27 mouse cellular contexts compared by ENCODE assay signal in genomic region chr5:146611830-146612229, GRCm38 (mm10). TPM values are rescaled to one million over a fixed set of nuclear protein-coding genes. Genes with fewer than 3 reads are reported as not detected.
DNase-seq lines count a peak whose midpoint lies in the region; ATAC-seq lines count a peak whose summit lies in the region.
"Had no signal": no experiment of that assay in that cellular context is flagged by ENCODE, and none has a peak within 500 bp of the region (broad histone marks: within the 10 kb centered on the region; RNA-seq: fewer than 3 reads in every experiment).

No protein-coding gene starts in this region.

- H3K4me2 ChIP-seq in hindbrain, embryonic 15.5 days = no peak overlapping the region
- H3K4me2 ChIP-seq in hindbrain, embryonic 11.5 days (replicated peaks; ENCODE audit: low read depth, low read length) = no peak overlapping the region
- no peak overlapping the region for H3K4me2 ChIP-seq in limb, embryonic 12.5 days
- no peak overlapping the region for H3K4me2 ChIP-seq in kidney, embryonic 16.5 days (replicated peaks; ENCODE audit: low read depth, low read length)
- H3K4me2 ChIP-seq: forebrain, embryonic 13.5 days; heart, embryonic 11.5 days had no signal

- peak; percentile 18 for DNase-seq in embryo, embryonic 11 days
- DNase-seq in embryo, embryonic 10 days (ENCODE audit: low spot score) = no peak
- DNase-seq in hindbrain, embryonic 11.5 days (ENCODE audit: low spot score) = no peak
- peak; percentile 35 for DNase-seq in retina, postnatal 1 day
- no peak for DNase-seq in retina, embryonic 14.5 days (ENCODE audit: low spot score)
- DNase-seq: adrenal gland, adult 8-10 months; adrenal gland, postnatal 25 days; cerebellum, adult 11 months; cerebellum, adult 9-11 months; cerebellum, postnatal 25 days; gastrocnemius, postnatal 14 days; heart, adult 11 months had no signal

- peak; percentile 65; the same call in 1 of the 2 replicates for ATAC-seq in hindbrain, embryonic 15.5 days (ENCODE audit: low FRiP score, low read depth)
- no peak for ATAC-seq in hindbrain, embryonic 11.5 days (ENCODE audit: low FRiP score)
- ATAC-seq in limb, embryonic 12.5 days (ENCODE audit: insufficient number of reproducible peaks, insufficient read depth, low FRiP score, low TSS enrichment, low read depth) = no peak
- ATAC-seq in kidney, embryonic 16.5 days (ENCODE audit: low FRiP score, low TSS enrichment) = no peak
- ATAC-seq: activated CD4-positive, CD25-positive, alpha-beta regulatory T cell, adult 4 months; forebrain, embryonic 13.5 days; forebrain, embryonic 16.5 days; inflammation-experienced regulatory T-cells, adult 6 months; intestine, embryonic 16.5 days had no signal

- H3K4me3 ChIP-seq in hindbrain, embryonic 15.5 days = no peak overlapping the region
- no peak overlapping the region for H3K4me3 ChIP-seq in hindbrain, embryonic 11.5 days (ENCODE audit: low read depth, low read length)
- H3K4me3 ChIP-seq in limb, embryonic 12.5 days (replicated peaks) = no peak overlapping the region
- H3K4me3 ChIP-seq in kidney, embryonic 16.5 days (ENCODE audit: low read length) = no peak overlapping the region
- H3K4me3 ChIP-seq: forebrain, embryonic 10.5 days; forebrain, embryonic 13.5 days had no signal

- no peaks in the 10 kb centered on the region for H3K4me1 ChIP-seq in hindbrain, embryonic 15.5 days (replicated peaks)
- H3K4me1 ChIP-seq in hindbrain, embryonic 11.5 days (replicated peaks; ENCODE audit: control insufficient read depth, insufficient read depth, low read length) = no peaks in the 10 kb centered on the region
- peaks cover 15% of the 10 kb centered on the region for H3K4me1 ChIP-seq in limb, embryonic 12.5 days (replicated peaks)
- 0 out of 2 replicates have a peak, but pooled peaks cover 5% of the 10 kb centered on the region for H3K4me1 ChIP-seq in kidney, embryonic 16.5 days (ENCODE audit: insufficient read depth, low read length)
- H3K4me1 ChIP-seq: forebrain, embryonic 13.5 days had no signal

- no peak overlapping the region for H3K9ac ChIP-seq in hindbrain, embryonic 15.5 days
- H3K9ac ChIP-seq in hindbrain, embryonic 11.5 days (ENCODE audit: low read depth, low read length) = no peak overlapping the region
- no peak overlapping the region for H3K9ac ChIP-seq in limb, embryonic 12.5 days (replicated peaks)
- H3K9ac ChIP-seq in kidney, embryonic 16.5 days (replicated peaks; ENCODE audit: low read length) = no peak overlapping the region
- H3K9ac ChIP-seq: forebrain, embryonic 13.5 days had no signal

- H3K27me3 ChIP-seq in hindbrain, embryonic 15.5 days = no peaks in the 10 kb centered on the region
- no peaks in the 10 kb centered on the region for H3K27me3 ChIP-seq in hindbrain, embryonic 11.5 days (ENCODE audit: control insufficient read depth, insufficient read depth, low read length)
- no peaks in the 10 kb centered on the region for H3K27me3 ChIP-seq in limb, embryonic 12.5 days
- no peaks in the 10 kb centered on the region for H3K27me3 ChIP-seq in kidney, embryonic 16.5 days (ENCODE audit: insufficient read depth, low read length)
- H3K27me3 ChIP-seq: forebrain, embryonic 13.5 days had no signal

- H3K27ac ChIP-seq in hindbrain, embryonic 15.5 days (replicated peaks) = no peak overlapping the region
- H3K27ac ChIP-seq in hindbrain, embryonic 11.5 days (ENCODE audit: low read depth, low read length) = no peak overlapping the region
- H3K27ac ChIP-seq in limb, embryonic 12.5 days = 0 out of 2 replicates have a peak overlapping the region, but pooled peaks have one; percentile 53
- no peak overlapping the region for H3K27ac ChIP-seq in kidney, embryonic 16.5 days (ENCODE audit: low read length)
- H3K27ac ChIP-seq: forebrain, embryonic 10.5 days; forebrain, embryonic 13.5 days had no signal

- no peaks in the 10 kb centered on the region for H3K9me3 ChIP-seq in hindbrain, embryonic 15.5 days
- H3K9me3 ChIP-seq in hindbrain, embryonic 11.5 days (ENCODE audit: control insufficient read depth, low read length) = no peaks in the 10 kb centered on the region
- 0 out of 2 replicates have a peak, but pooled peaks cover 4% of the 10 kb centered on the region for H3K9me3 ChIP-seq in limb, embryonic 12.5 days
- no peaks in the 10 kb centered on the region for H3K9me3 ChIP-seq in kidney, embryonic 16.5 days (ENCODE audit: low read length)
- H3K9me3 ChIP-seq: forebrain, embryonic 10.5 days; forebrain, embryonic 13.5 days had no signal

- H3K36me3 ChIP-seq in hindbrain, embryonic 15.5 days = no peaks in the 10 kb centered on the region
- H3K36me3 ChIP-seq in hindbrain, embryonic 11.5 days (ENCODE audit: control insufficient read depth, insufficient read depth, low read length) = no peaks in the 10 kb centered on the region
- H3K36me3 ChIP-seq in limb, embryonic 12.5 days = no peaks in the 10 kb centered on the region
- H3K36me3 ChIP-seq in kidney, embryonic 16.5 days (ENCODE audit: insufficient read depth, low read length) = no peaks in the 10 kb centered on the region
- H3K36me3 ChIP-seq: forebrain, embryonic 10.5 days had no signal

- 41% methylated on average over 7 of the region's 7 CpGs for WGBS in hindbrain, embryonic 15.5 days
- WGBS in hindbrain, embryonic 11.5 days = 71% methylated on average over 7 of the region's 7 CpGs
- WGBS in limb, embryonic 12.5 days = 40% methylated on average over 7 of the region's 7 CpGs
- WGBS in kidney, embryonic 16.5 days = 35% methylated on average over 7 of the region's 7 CpGs

RNA-seq across cellular contexts. Expression of gene Gpr12, which starts 26.8 kb away (rescaled TPM):
- 21.0 and 27.5 TPM in 2 replicates for polyA plus RNA-seq in hindbrain, embryonic 15.5 days (2015; fragmentation: Nextera tagmentation; extraction: Ambion mirVana)
- 0.14 and 0.38 TPM in 2 replicates for polyA plus RNA-seq in hindbrain, embryonic 11.5 days (2014; fragmentation: Nextera tagmentation; extraction: Ambion mirVana)
- polyA plus RNA-seq in limb, embryonic 12.5 days (2016; fragmentation: Nextera tagmentation; extraction: Ambion mirVana) = 0.18 and 0.28 TPM in 2 replicates
- 0.76 and 1.1 TPM in 2 replicates for polyA plus RNA-seq in kidney, embryonic 16.5 days (2015; fragmentation: Nextera tagmentation; extraction: Ambion mirVana)
- polyA plus RNA-seq: activated CD4-positive, CD25-positive, alpha-beta regulatory T cell, adult 4 months; embryonic facial prominence, embryonic 14.5 days; heart, embryonic 11.5 days; heart, embryonic 14.5 days; heart, postnatal 0 days; inflammation-experienced regulatory T-cells, adult 6 months; intestine, embryonic 16.5 days had no signal

RNA-seq across cellular contexts. Expression of gene Gm3415, which starts 55.9 kb away (rescaled TPM):
- polyA plus RNA-seq in hindbrain, embryonic 15.5 days (2015; fragmentation: Nextera tagmentation; extraction: Ambion mirVana) = not detected in 2 replicates
- not detected in 2 replicates for polyA plus RNA-seq in hindbrain, embryonic 11.5 days (2014; fragmentation: Nextera tagmentation; extraction: Ambion mirVana)
- polyA plus RNA-seq in limb, embryonic 12.5 days (2016; fragmentation: Nextera tagmentation; extraction: Ambion mirVana) = not detected in 2 replicates
- not detected in 2 replicates for polyA plus RNA-seq in kidney, embryonic 16.5 days (2015; fragmentation: Nextera tagmentation; extraction: Ambion mirVana)
- polyA plus RNA-seq: activated CD4-positive, CD25-positive, alpha-beta regulatory T cell, adult 4 months; cerebellum, adult 2 months; embryonic facial prominence, embryonic 11.5 days; embryonic facial prominence, embryonic 14.5 days; forebrain, embryonic 10.5 days; forebrain, embryonic 13.5 days; forebrain, embryonic 16.5 days; heart, embryonic 11.5 days; heart, embryonic 14.5 days; heart, postnatal 0 days; inflammation-experienced regulatory T-cells, adult 6 months; intestine, embryonic 16.5 days had no signal

Comparison
In these comparisons a context has a peak if more than half of its experiments do, and no peak if none do; other contexts are left out.
1. DNase-seq: peak in embryo, embryonic 11 days (single experiment) and retina, postnatal 1 day (single experiment); none in embryo, embryonic 10 days (single experiment), hindbrain, embryonic 11.5 days (single experiment) and retina, embryonic 14.5 days (single experiment).
2. RNA of gene Gpr12, which starts 26.8 kb away (polyA plus RNA-seq): 21.0 to 27.5 TPM in hindbrain, embryonic 15.5 days; 0.76 to 1.1 TPM in kidney, embryonic 16.5 days, 0.18 to 0.28 TPM in limb, embryonic 12.5 days and 0.14 to 0.38 TPM in hindbrain, embryonic 11.5 days; every median in the first group is over 10 times any median in the second.